Mouse (Mus musculus): ENCODE measurements around the gene Ngf.

Gene Ngf

GRCm38 (mm10) chr3:102507666-102508260 lies 38.0 kb downstream of the Ngf start:
- no peak for DNase-seq

GRCm38 (mm10) chr3:102508455-102508854 lies 38.7 kb downstream of the Ngf start:
- DNase-seq = no peak

GRCm38 (mm10) chr3:102509601-102510000 lies 39.9 kb downstream of the Ngf start:
- DNase-seq = no peak

GRCm38 (mm10) chr3:102516937-102517336 lies 47.2 kb downstream of the Ngf start:
- DNase-seq = no peak

- DNase-seq = no peak
Measured at GRCm38 (mm10) chr3:102521061-102521460, 51.3 kb downstream of the Ngf start.

- DNase-seq = no peak
Measured at GRCm38 (mm10) chr3:102523711-102524110, 54.0 kb downstream of the Ngf start.

- no peak for DNase-seq
Measured at GRCm38 (mm10) chr3:102524951-102525350, 55.2 kb downstream of the Ngf start.

GRCm38 (mm10) chr3:102525856-102526255 lies 56.1 kb downstream of the Ngf start:
- DNase-seq = no peak

- peak; percentile 58 for DNase-seq
Measured at GRCm38 (mm10) chr3:102526481-102526880, 56.8 kb downstream of the Ngf start.

- DNase-seq = no peak
Measured at GRCm38 (mm10) chr3:102534744-102535143, 65.0 kb downstream of the Ngf start.

- DNase-seq = no peak
Measured at GRCm38 (mm10) chr3:102543646-102544045, 73.9 kb downstream of the Ngf start.

GRCm38 (mm10) chr3:102547536-102547935 lies 77.8 kb downstream of the Ngf start:
- no peak for DNase-seq

GRCm38 (mm10) chr3:102553935-102554670 lies 84.4 kb downstream of the Ngf start:
- DNase-seq = peak; percentile 42

GRCm38 (mm10) chr3:102556108-102556507 lies 86.4 kb downstream of the Ngf start:
- DNase-seq = peak; percentile 11

GRCm38 (mm10) chr3:102556645-102557044 lies 86.9 kb downstream of the Ngf start:
- DNase-seq = no peak

Data from lung, postnatal 36 days (tissue).